Mouse (Mus musculus): ENCODE measurements around the gene Evc.

Evc gene

DNA sequence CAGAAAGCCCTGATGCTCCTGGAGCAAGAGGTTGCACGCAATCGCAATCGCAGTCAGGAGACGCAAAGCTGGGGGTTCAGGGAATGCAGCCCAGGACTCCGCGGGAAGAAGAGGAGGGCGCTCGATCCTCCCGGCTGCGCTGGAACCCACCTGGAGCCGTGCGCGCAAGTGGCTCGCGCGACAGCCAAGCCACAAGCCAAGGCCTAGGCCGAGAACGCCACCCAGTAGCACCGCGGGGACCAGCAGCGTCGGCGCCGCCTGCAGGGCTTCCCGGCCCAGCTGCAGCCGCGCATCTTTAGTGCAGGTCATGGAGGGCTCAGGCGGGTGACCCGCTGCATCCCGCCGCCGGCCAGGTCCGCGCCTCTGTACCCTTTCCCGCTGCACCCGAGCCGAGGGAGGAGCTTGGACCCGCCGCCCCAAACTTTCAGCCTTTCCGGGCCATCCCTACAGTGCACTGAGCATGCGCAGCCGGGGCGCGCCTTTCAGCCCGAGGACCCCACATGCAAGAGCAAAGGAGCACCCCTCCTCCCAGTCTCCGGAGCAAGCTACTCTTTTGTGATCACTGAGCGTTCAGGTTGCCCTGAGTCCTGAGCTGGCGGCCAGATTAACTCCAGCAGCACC lies at the start of gene Evc:
Gene Evc, minus strand, starts transcription at position 410 of the 621 bp plus-strand sequence.
- peak; percentile 87 for DNase-seq

DNA sequence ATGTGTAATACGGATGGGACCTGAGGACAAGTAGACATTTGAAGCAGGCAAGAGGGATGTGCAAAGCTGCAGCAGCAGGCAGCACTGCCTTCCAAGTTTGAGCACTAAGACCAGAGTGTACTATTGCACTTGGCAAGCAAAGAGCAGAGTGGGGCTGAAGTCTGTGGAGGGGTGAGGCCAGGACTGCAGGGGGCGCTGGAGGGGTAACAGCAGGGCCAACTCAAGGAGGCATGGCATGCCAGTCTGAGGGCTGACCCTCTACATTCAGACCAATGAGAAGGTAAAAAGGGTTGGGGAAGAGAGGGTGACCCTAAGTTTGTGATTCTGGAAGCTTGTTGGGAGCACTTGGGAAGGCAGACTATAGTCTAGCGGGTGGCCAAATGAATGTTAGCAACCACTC lies 46.9 kb upstream of the Evc start:
- DNase-seq: no peak

DNA sequence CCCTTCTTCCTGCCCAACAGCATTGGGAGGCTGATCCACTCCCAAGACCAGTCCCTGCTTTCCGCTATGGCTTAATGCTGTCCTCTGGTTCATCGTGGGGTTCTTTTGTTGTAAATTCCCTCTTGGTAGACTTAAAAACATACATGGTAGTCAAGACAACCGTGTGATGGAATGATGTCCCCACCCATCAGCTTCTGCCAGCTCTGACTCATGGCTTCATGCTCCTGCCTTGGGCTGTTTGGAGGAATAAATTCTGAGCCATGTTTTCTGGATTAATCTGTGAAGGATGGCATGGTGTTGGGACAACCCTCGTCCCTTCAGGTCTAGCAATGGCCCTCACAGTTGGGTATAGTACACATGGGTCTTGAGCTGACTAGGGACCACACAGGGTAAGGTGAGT lies 43.9 kb upstream of the Evc start:
- DNase-seq: no peak

DNA sequence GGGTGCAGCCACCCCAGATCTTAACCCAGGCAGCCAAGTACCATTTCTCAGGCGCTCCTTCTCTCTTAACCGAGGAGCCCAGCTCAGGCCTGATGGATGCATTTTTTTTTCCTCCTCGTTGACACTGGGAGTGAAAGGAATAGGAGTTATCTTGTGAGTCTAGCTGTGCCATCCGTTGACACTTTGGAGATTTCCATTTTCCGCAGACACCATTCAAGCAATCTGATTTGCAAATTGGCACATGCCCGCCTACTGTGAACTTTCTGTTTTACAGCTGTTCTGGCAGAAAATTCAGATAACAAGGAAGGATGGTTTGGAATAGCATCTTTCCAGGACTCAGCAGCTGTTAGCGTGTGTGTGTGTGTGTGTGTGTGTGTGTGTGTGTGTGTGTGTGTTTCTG lies 40.7 kb upstream of the Evc start:
- DNase-seq: no peak

DNA sequence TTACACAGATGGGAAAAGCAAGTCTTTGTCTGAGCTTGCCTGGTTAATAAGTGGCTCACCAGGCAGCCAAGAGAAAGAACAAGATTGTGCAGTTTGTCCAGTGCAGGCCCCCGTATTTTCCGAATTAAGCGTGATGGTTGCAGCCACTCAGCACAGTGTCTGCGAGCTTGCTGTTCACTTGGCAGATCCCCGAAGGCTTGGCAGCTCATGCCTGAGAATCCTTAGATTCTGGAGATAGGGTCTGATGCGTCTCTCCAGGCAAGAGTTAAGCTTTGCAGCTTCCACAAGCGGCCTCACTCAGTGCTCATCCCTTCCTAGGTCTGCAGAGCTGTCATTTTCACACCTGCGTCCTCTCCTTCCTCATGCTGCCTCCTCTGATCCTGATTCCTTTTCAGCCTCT lies 32.1 kb upstream of the Evc start:
- DNase-seq: no peak

DNA sequence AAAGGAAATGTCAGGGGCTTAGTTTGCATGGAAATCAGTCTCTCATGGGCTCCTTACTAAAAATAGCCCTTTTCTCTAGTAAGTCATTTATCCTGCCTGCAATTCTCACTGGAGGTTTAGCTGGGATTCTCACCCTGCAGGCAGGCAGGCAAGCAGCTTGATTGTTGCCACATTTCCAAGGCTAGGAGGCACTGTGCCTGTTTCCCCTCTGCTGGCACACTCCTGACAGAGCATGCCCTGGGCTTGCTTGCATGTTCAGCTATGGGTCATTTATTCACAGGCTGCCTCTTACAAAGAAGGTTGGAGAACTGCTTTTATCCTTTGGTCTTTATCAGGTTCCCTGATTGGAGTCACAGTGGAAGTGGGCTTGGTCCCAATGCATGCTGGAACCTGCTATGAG lies 29.1 kb upstream of the Evc start:
- DNase-seq: no peak

DNA sequence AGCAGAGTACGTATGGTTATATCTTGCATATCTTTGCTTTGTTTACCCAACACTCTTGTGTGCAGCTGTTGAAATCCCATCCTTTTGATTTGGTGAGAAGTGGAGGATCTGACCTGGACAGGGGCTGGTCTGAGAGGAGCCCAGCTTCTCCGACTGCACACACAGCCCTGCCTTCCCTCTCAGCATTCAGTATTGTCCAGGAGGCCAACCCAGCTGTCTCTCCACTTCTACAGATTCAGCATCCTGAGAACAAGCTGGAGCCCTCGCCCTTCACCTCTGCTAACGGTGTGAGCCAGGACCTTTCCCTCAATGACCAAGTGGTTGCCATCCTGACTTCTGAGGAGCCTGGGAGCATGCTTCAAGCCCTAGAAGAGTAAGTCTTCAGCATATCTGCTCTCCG lies 26.6 kb upstream of the Evc start:
- DNase-seq: no peak

DNA sequence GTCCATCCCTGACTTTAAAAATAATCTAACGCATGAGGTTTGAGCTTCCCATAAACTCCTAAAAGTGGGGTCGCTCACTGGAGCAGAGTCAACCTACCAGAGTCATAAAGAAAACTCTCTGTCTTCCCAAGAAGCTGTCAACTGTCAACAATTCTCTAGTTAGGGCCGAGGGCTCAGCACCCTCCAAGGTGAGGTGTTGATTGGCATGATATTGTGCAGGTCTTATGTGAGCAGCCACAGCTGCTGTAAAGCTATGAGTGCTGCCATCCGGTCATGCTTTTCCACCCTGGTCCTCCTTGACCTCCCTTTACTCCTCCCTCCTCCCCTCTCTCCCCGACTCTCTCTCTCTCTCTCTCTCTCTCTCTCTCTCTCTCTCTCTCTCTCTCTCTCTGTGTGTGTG lies 25.9 kb upstream of the Evc start:
- no peak for DNase-seq

DNA sequence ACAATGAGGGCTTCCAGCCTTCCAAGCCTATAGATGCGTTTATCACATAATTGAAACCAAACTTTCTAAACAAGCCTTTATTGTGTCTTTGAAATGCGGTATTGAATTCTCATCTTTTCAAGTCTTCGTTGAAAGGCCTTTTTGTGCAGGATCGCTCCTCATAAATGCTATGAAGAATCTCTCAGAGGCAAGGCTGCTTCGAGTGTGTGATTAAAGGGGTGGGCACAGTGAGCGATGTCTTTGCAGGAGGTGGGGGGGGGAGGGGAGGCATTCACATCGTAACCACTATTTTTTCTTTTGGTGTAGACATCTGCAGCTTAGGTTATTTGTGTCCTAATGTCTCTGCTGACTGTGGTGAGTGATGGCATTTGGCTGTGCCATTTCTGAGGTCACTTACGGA lies 19.3 kb upstream of the Evc start:
- no peak for DNase-seq

DNA sequence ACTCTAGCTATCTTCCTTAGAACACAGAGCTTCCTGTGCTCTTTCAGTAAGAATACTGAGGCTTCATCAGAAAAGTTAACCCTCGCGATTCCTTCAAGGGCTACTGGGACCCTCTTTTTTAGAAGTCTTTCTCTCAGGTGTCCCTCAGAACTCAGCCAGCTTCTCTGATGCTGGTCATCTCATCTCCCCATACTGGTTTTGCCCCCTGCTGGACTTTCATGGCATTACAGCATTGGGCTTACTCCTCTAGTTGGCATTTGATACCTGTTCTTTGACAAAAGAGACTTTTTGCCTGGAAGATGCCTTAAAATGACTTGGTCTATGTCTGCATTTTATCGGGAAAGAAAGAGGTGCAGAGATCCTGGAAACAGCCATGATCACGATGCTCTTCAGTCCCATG lies 17.7 kb upstream of the Evc start:
- peak; percentile 79 for DNase-seq

DNA sequence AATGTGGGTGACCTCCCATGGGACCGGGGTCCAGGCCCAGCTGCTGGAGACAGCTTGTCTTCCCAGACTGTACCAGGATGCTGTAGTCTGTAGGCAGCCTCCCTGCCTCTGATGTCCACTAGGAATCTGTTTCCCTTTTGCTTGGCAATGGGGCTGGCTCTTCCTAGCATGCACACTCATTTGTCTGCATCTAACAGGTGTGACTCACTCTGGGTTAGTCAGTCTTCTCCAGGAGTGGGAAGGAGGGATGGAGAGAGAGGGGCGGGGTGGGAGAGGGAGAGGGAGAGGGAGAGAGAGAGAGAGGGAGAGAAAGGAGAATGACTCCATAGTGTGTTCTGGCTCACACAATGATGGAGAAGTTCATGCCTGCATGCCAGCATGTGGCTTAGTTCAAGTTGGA lies 15.1 kb upstream of the Evc start:
- DNase-seq: no peak

DNA sequence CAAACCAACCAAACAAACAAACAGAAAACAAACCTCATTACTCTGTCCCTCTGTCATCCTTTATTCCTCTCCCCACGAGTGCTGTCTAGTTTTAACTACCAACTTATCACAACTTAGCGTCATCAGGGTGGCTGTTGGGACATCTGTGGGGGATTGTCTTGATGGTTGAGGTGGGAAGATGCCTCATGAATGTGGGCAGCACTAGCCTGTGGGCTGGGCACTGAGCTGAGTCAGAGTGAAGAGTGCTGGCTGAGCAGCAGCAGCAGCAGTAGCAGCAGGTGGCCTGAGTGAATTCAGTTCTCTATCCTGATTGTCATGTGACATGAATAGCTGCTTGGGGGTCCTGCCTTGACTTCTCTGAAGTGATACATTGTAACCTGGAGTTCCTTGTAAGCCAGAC lies 7.3 kb upstream of the Evc start:
- no peak for DNase-seq

DNA sequence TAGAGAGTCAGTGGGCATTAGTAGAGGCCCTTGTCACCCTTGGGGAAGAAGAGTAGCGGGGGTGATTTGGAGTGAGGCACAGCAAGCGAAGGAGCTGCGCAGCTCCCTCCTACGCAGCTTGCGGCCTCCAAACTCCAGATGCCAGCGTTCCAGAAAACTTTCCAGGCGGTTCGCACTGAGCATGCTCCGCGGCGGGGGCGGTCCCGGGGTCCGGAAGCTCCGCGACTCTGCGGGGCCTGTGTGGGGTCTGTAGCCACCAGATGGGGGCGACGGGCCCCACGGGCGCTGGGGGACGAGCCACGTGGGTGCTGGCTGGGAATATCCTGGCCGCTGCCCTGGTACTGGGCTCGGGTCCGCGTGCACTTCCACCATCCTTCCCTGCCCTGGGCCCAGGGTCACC lies 1.6 kb upstream of the Evc start, which contains the start of gene Evc2:
Gene Evc2, plus strand, starts transcription at position 212 of the 400 bp plus-strand sequence.
- DNase-seq: peak; percentile 80

DNA sequence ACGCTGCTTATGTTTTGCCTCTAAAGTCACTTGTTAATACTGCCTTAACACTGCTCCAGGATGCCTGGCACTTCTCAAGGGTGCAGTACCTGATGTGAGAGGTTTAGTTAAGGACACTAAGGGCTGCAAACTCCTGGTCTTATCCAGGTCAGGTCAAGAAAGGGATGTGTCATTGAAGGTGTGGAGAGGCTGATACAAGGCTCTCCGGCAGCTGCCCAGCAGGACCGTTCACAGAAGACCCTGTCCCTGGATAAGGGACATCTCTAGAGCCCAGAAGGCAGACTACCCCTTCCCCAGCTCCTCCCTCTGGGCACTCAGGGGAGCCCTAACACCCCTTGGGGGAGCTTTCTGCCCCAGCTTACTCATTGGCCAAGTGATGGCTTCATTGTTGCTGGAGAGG lies 1.0 kb upstream of the Evc start:
- no peak for DNase-seq

DNA sequence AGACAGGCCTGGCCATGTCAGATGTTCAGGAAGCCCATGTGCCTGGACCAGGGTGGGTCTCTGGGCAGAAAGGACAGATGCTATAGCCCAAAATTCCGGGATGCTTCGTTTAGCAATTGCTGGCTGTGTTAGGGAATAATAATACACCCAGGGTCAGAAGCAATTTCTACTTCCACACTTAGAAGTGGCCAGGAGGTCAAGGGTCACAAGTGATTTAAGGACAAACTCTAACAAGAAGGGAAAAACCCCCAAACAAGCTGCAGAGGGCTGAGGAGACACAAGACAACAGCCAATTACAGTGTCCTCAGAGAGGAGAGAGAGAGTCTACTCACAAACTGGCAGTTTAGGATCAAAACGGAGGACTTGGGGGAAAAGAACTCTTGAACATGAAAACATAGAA lies 1.6 kb downstream of the Evc start:
- no peak for DNase-seq

DNA sequence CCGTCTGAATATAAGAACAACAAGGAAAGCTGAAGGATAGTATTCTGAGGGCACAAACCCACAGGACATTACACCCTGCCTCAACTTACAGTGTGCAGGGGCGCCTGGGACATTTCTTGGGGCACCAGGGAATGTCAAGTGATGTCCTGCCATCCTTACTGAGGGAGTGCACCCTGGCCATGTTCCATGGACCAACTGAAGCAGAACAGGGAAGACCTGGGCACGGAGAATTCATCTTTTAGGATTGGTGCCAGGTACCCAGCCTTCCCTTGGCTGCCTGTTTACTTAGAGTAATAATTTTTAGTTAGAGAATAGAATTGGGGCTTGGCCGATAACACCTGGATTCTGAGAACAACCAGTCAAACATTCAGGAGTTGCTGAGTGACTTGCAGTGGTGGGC lies 4.6 kb downstream of the Evc start:
- DNase-seq: peak; percentile 69

DNA sequence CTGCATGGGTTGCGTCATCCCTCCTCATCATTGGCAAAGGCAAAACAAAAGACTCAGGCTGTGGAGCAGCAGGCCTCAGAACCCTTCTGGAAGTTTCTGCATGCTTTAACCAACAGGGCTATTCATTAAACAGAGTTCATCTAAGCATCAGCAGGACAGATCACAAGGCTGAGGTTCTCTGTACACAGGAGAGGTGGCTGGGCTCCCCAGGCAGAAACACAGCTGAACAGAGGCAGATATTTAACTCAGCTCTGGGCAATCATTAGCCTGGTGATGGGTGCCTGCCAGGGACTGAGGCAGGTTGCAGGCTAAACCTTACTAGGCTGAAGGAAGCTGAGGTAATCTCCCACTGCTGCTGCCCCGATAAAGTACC lies 5.6 kb downstream of the Evc start:
- DNase-seq: peak; percentile 89

DNA sequence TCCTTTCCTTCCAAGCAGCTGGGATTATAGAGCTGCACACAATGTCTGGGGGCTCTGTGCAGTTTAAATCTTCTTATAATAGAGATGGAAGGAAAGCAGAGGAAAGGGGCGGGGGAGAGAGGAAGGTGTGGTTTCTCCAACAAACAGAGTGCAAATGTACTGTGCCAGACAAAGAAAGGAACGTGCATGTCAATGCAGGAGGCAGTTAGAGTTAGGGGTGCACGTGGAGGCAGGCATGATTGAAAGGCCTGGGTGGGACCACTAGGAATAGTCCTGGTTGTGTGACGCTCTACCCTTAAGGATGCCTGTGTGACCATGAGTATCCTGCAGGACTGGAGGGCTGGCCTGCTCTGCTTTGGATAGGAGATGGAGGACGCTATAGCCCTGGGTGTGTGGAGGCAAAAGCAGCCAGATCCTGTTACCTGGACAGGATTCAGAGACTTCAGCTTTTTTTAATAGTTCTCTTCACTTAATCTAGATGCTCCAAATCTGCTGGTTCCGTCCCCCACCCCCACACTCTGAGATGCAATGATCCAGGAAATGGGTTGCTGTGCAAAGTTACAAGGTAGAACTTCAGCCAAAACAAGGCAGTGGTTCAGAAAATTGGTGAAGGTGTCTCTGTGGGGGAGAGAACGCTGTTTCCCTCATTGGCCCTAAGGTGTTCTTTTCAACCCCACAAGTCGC lies 6.1 kb downstream of the Evc start:
- peak; percentile 76 for DNase-seq

DNA sequence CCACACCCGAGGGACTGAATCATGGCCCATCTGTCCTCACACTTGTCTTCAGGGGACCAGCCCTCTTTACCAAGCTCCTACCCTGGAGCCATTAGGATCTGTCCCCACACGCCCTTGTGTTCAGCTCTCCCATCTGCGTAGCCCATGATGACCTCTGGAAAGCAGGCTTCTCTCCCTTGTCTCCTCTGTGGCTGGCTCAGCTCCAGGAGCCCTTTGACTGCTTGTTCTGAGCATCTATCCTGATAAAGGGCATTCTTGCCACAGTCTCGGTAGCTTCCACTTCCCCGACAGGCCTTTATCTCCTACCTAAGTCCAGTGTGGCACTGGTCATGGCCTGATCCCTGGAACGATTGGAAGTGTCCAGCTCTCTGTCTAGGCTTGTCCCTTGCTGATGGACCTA lies 10.0 kb downstream of the Evc start:
- DNase-seq: peak; percentile 67

DNA sequence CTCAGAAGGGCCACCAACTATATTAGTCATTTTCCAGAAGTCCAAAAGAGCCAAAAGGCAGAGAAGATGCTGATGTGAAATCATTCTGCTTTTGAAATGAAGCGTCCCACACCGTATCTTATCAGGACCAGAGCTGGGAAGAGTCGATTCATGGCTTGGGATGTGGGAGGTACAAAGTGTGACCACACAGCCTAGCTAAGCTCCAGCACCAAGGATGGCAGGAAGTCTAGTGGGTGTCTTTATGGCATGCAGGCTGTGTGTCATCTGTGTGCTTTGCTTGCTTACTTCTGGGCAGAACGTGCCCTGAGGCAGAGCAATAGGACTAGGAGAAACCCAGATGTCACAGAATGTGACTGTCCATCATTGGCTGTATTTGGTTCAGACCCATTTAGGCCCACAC lies 15.9 kb downstream of the Evc start:
- DNase-seq: no peak

DNA sequence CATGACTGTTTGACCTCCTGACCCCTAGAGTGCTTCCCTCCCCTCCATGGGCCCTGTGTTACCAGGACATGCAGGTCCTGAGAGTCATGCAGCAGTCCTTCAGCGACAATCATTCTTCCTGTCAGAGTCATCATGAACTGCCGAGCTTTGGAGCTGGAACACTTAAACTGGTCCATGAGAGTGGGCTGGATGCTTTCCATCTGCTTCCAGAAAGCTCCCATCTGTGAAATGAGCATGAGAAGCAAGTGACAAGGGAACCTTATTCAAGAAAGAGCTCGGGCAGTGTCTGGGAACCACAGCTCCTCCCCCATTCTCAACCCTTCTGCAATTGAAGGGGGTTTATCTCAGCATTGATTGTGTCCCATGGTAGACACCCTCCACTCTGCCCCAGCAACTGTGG lies 16.5 kb downstream of the Evc start:
- DNase-seq: no peak

DNA sequence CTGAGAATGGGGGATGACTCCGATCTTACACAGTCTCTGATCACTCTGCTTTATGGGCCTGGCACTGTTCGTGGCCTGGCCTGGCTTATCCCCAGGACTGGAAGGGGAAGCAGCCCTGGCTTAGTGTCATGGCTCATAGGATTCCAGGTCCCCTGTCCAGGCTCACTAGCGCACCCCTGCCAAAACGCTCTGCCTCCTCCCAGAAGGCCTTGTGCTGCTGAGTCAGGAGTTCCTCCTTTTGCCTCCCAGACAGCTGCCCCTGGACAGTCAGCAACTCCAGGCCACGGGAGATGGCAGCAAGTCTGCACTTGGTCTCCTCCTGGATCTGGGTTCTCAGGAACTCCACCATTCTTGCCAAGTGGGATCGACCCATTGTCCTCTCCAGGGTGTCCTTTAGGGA lies 18.0 kb downstream of the Evc start:
- DNase-seq: peak; percentile 18

DNA sequence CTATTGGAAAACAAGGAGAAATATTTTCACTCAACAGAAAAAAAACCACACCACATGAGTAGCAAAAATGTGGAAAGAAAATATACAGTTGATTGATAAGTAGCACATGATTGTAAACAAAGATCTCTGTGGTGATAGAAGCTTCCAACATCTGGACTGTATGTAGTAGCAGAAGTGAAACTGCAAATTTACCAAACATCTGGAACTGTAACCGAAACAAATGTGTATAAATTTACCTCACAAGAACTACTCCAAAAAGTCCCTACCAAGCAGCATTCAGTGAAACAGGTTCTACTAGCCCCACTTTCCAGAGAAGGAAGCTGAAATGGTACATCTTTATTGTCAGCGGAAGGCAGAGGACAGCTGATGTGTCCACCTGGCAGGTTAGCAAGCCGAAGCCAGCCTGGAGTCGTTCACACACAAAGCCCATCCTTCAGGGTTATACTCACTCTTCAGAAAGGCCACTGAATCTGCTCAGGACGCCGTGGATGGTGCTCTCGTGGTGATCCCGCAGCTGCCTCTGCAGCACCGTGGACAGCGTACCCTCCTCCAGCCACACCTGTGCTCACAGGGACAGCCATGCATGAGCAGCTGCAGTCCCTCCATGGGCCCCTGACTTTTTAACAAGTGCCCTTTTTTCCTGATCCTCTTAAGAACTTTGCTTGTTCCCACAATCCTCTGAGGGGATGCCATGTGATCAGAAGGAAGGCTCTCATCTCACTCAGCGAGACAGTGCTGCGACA lies 23.5 kb downstream of the Evc start:
- no peak for DNase-seq

DNA sequence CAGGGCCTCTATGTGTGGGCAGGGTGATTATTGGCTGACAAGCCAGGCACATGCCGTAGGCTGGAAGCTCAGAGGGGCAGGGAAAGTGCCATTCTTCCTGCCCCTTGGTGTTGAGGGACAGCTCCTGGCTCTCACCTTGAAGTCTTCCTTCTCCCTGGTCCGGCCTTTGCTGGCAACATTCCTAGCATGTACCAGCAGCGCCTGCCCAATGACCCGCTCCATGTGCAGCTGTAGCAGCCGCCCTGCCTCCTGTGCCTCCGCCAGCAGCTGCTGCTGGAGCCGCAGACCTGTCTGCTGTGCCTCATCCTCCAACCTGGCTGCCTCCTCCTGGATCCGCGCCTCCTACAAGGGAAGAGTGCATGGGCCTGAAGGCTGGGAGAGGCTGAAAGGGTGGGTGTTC lies 26.7 kb downstream of the Evc start:
- peak; percentile 48 for DNase-seq

Data from kidney, adult 18-20 months (tissue).